Mouse (Mus musculus): ENCODE results near the gene Lrrc7. TPM values are rescaled to one million over a fixed set of nuclear protein-coding genes. Genes with fewer than 3 reads are reported as not detected.

The Lrrc7 gene
- polyA plus RNA-seq, 1 experiment from 2014 or later: 5.0 TPM

GRCm38 (mm10) chr3:158168454-158168853 is 393.6 kb downstream of the Lrrc7 start:
- H3K4me2 ChIP-seq (ENCODE audit: low read length): no peak overlapping the region
- 0 out of 2 replicates have a peak, but pooled peaks cover 6% of the 10 kb centered on the region for H3K36me3 ChIP-seq (ENCODE audit: control insufficient read depth, insufficient read depth, low read length)
- DNase-seq (ENCODE audit: low spot score) (peak; percentile 61), ATAC-seq (peak; percentile 48)
- 44% methylated on average over 4 of the region's 4 CpGs for WGBS
- H3K4me3 ChIP-seq (ENCODE audit: low read depth, low read length): no peak overlapping the region
- H3K27me3 ChIP-seq (replicated peaks; ENCODE audit: control insufficient read depth, insufficient read depth, low read length): no peaks in the 10 kb centered on the region
- no peaks in the 10 kb centered on the region for H3K4me1 ChIP-seq (ENCODE audit: control insufficient read depth, insufficient read depth, low read length)
- H3K9me3 ChIP-seq (replicated peaks; ENCODE audit: control insufficient read depth, low read length): no peaks in the 10 kb centered on the region
- no peak overlapping the region for H3K27ac ChIP-seq (ENCODE audit: low read depth, low read length)
- no peak overlapping the region for H3K9ac ChIP-seq (ENCODE audit: low read length)

GRCm38 (mm10) chr3:158165004-158165403 is 397.0 kb downstream of the Lrrc7 start:
- Histone ChIP-seq H3K4me3 (ENCODE audit: low read depth, low read length) (no peak overlapping the region), H3K4me2 (ENCODE audit: low read length) (no peak overlapping the region), H3K4me1 (ENCODE audit: control insufficient read depth, insufficient read depth, low read length) (no peaks in the 10 kb centered on the region), H3K9ac (ENCODE audit: low read length) (no peak overlapping the region), H3K27me3 (replicated peaks; ENCODE audit: control insufficient read depth, insufficient read depth, low read length) (no peaks in the 10 kb centered on the region), H3K36me3 (ENCODE audit: control insufficient read depth, insufficient read depth, low read length) (peaks cover 20% of the 10 kb centered on the region), H3K27ac (ENCODE audit: low read depth, low read length) (no peak overlapping the region), H3K9me3 (replicated peaks; ENCODE audit: control insufficient read depth, low read length) (no peaks in the 10 kb centered on the region)
- DNase-seq (ENCODE audit: low spot score): peak; percentile 53
- ATAC-seq: no peak

GRCm38 (mm10) chr3:158164452-158164851 is 397.6 kb downstream of the Lrrc7 start:
- 75% methylated on average over 5 of the region's 5 CpGs for WGBS
- ATAC-seq: no peak; the same call in 1 of the 2 replicates
- DNase-seq (ENCODE audit: low spot score): peak; percentile 31

GRCm38 (mm10) chr3:158163127-158163526 is 398.9 kb downstream of the Lrrc7 start:
- peaks cover 21% of the 10 kb centered on the region for H3K36me3 ChIP-seq (ENCODE audit: control insufficient read depth, insufficient read depth, low read length)
- no peak overlapping the region for H3K4me2 ChIP-seq (ENCODE audit: low read length)
- WGBS: 85% methylated on average over 4 of the region's 4 CpGs
- H3K9ac ChIP-seq (ENCODE audit: low read length): no peak overlapping the region
- H3K4me1 ChIP-seq (ENCODE audit: control insufficient read depth, insufficient read depth, low read length): no peaks in the 10 kb centered on the region
- H3K27ac ChIP-seq (ENCODE audit: low read depth, low read length): no peak overlapping the region
- no peak overlapping the region for H3K4me3 ChIP-seq (ENCODE audit: low read depth, low read length)
- ATAC-seq (no peak), DNase-seq (ENCODE audit: low spot score) (no peak)
- H3K27me3 ChIP-seq (replicated peaks; ENCODE audit: control insufficient read depth, insufficient read depth, low read length): no peaks in the 10 kb centered on the region
- no peaks in the 10 kb centered on the region for H3K9me3 ChIP-seq (replicated peaks; ENCODE audit: control insufficient read depth, low read length)

More at GRCm38 (mm10) chr3:158164452-158164851, 397.6 kb downstream of the Lrrc7 start:
- no peaks in the 10 kb centered on the region for H3K9me3 ChIP-seq (replicated peaks; ENCODE audit: control insufficient read depth, low read length)
- no peaks in the 10 kb centered on the region for H3K4me1 ChIP-seq (ENCODE audit: control insufficient read depth, insufficient read depth, low read length)
- no peak overlapping the region for H3K4me2 ChIP-seq (ENCODE audit: low read length)
- H3K27ac ChIP-seq (ENCODE audit: low read depth, low read length): no peak overlapping the region
- H3K36me3 ChIP-seq (ENCODE audit: control insufficient read depth, insufficient read depth, low read length): peaks cover 21% of the 10 kb centered on the region
- no peaks in the 10 kb centered on the region for H3K27me3 ChIP-seq (replicated peaks; ENCODE audit: control insufficient read depth, insufficient read depth, low read length)
- H3K9ac ChIP-seq (ENCODE audit: low read length): no peak overlapping the region
- no peak overlapping the region for H3K4me3 ChIP-seq (ENCODE audit: low read depth, low read length)

GRCm38 (mm10) chr3:158161924-158162490 is 400.0 kb downstream of the Lrrc7 start:
- Histone ChIP-seq H3K4me1 (ENCODE audit: control insufficient read depth, insufficient read depth, low read length) (no peaks in the 10 kb centered on the region), H3K4me3 (ENCODE audit: low read depth, low read length) (no peak overlapping the region), H3K27ac (ENCODE audit: low read depth, low read length) (no peak overlapping the region), H3K4me2 (ENCODE audit: low read length) (no peak overlapping the region), H3K36me3 (ENCODE audit: control insufficient read depth, insufficient read depth, low read length) (peaks cover 21% of the 10 kb centered on the region), H3K27me3 (replicated peaks; ENCODE audit: control insufficient read depth, insufficient read depth, low read length) (no peaks in the 10 kb centered on the region), H3K9ac (ENCODE audit: low read length) (no peak overlapping the region), H3K9me3 (replicated peaks; ENCODE audit: control insufficient read depth, low read length) (no peaks in the 10 kb centered on the region)
- DNase-seq (ENCODE audit: low spot score): no peak
- 97% methylated on average over 1 of the region's 1 CpGs for WGBS
- ATAC-seq: no peak

- WGBS: 87% methylated on average over 3 of the region's 3 CpGs
- ATAC-seq: no peak
Measured at GRCm38 (mm10) chr3:158155515-158156286, 406.3 kb downstream of the Lrrc7 start.

GRCm38 (mm10) chr3:158154134-158154533 is 407.9 kb downstream of the Lrrc7 start:
- no peaks in the 10 kb centered on the region for H3K9me3 ChIP-seq (replicated peaks; ENCODE audit: control insufficient read depth, low read length)
- H3K4me1 ChIP-seq (ENCODE audit: control insufficient read depth, insufficient read depth, low read length): no peaks in the 10 kb centered on the region
- DNase-seq (ENCODE audit: low spot score) (peak; percentile 19), ATAC-seq (0 out of 2 replicates have a peak, but pooled peaks have one; percentile 42)
- 89% methylated on average over 3 of the region's 3 CpGs for WGBS
- H3K27ac ChIP-seq (ENCODE audit: low read depth, low read length): no peak overlapping the region; the same call in 1 of the 2 replicates
- H3K27me3 ChIP-seq (replicated peaks; ENCODE audit: control insufficient read depth, insufficient read depth, low read length): no peaks in the 10 kb centered on the region
- H3K4me2 ChIP-seq (ENCODE audit: low read length): no peak overlapping the region
- H3K4me3 ChIP-seq (ENCODE audit: low read depth, low read length): no peak overlapping the region
- no peaks in the 10 kb centered on the region; the same call in 1 of the 2 replicates for H3K36me3 ChIP-seq (ENCODE audit: control insufficient read depth, insufficient read depth, low read length)
- H3K9ac ChIP-seq (ENCODE audit: low read length): no peak overlapping the region

More at GRCm38 (mm10) chr3:158155515-158156286, 406.3 kb downstream of the Lrrc7 start:
- no peak overlapping the region for H3K4me2 ChIP-seq (ENCODE audit: low read length)
- no peaks in the 10 kb centered on the region for H3K9me3 ChIP-seq (replicated peaks; ENCODE audit: control insufficient read depth, low read length)
- no peak for DNase-seq (ENCODE audit: low spot score)
- no peaks in the 10 kb centered on the region for H3K4me1 ChIP-seq (ENCODE audit: control insufficient read depth, insufficient read depth, low read length)
- peaks cover 7% of the 10 kb centered on the region for H3K36me3 ChIP-seq (ENCODE audit: control insufficient read depth, insufficient read depth, low read length)
- no peak overlapping the region for H3K9ac ChIP-seq (ENCODE audit: low read length)
- H3K27ac ChIP-seq (ENCODE audit: low read depth, low read length): no peak overlapping the region
- H3K4me3 ChIP-seq (ENCODE audit: low read depth, low read length): no peak overlapping the region
- H3K27me3 ChIP-seq (replicated peaks; ENCODE audit: control insufficient read depth, insufficient read depth, low read length): no peaks in the 10 kb centered on the region

GRCm38 (mm10) chr3:158148998-158149397 is 413.0 kb downstream of the Lrrc7 start:
- no peaks in the 10 kb centered on the region for H3K4me1 ChIP-seq (ENCODE audit: control insufficient read depth, insufficient read depth, low read length)
- no peaks in the 10 kb centered on the region for H3K36me3 ChIP-seq (ENCODE audit: control insufficient read depth, insufficient read depth, low read length)
- H3K4me3 ChIP-seq (ENCODE audit: low read depth, low read length): no peak overlapping the region
- no peak overlapping the region for H3K27ac ChIP-seq (ENCODE audit: low read depth, low read length)
- no peaks in the 10 kb centered on the region for H3K9me3 ChIP-seq (replicated peaks; ENCODE audit: control insufficient read depth, low read length)
- DNase-seq (ENCODE audit: low spot score) (peak; percentile 13), ATAC-seq (no peak)
- 82% methylated on average over 1 of the region's 1 CpGs for WGBS
- H3K27me3 ChIP-seq (replicated peaks; ENCODE audit: control insufficient read depth, insufficient read depth, low read length): no peaks in the 10 kb centered on the region
- no peak overlapping the region for H3K9ac ChIP-seq (ENCODE audit: low read length)
- no peak overlapping the region for H3K4me2 ChIP-seq (ENCODE audit: low read length)

GRCm38 (mm10) chr3:158140629-158141028 is 421.4 kb downstream of the Lrrc7 start:
- no peak overlapping the region for H3K4me3 ChIP-seq (ENCODE audit: low read depth, low read length)
- no peak overlapping the region for H3K9ac ChIP-seq (ENCODE audit: low read length)
- H3K4me1 ChIP-seq (ENCODE audit: control insufficient read depth, insufficient read depth, low read length): no peaks in the 10 kb centered on the region
- DNase-seq (ENCODE audit: low spot score): no peak
- no peaks in the 10 kb centered on the region for H3K36me3 ChIP-seq (ENCODE audit: control insufficient read depth, insufficient read depth, low read length)
- H3K27ac ChIP-seq (ENCODE audit: low read depth, low read length): no peak overlapping the region
- ATAC-seq: no peak
- H3K9me3 ChIP-seq (replicated peaks; ENCODE audit: control insufficient read depth, low read length): no peaks in the 10 kb centered on the region
- H3K4me2 ChIP-seq (ENCODE audit: low read length): no peak overlapping the region
- H3K27me3 ChIP-seq (replicated peaks; ENCODE audit: control insufficient read depth, insufficient read depth, low read length): no peaks in the 10 kb centered on the region
- WGBS: 84% methylated on average over 1 of the region's 1 CpGs
